ENCODE assay signal across 8 mouse cellular contexts in the genomic region with DNA sequence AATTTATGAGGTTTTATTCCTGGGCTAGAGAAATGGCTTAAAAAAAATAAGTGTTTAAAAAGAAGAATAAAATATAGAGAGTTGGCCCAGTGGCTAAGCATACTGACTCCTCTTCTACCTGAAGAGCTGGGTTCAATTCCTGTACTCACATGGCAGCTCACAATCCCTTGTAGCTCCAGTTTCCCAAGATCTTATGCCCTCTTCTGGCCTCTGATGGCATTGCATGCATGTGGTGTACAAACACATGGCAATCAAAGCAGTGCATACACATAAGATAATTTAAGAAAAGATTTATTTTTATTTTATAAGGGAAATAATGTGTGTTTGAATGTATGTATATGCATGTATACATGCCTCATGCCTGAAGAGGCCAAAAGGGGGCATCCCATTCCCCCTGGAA.
DNase-seq lines count a peak whose midpoint lies in the region; ATAC-seq and TF ChIP-seq lines count a peak whose summit lies in the region.
"Had no signal": no experiment of that assay in that cellular context is flagged by ENCODE, and none has a peak within 500 bp of the region (broad histone marks: within the 10 kb centered on the region; RNA-seq: fewer than 3 reads in every experiment).

No protein-coding gene starts in this region.

- H3K27me3 ChIP-seq in kidney, adult 2 months (replicated peaks; ENCODE audit: control insufficient read depth, insufficient read depth, low read length), result no peaks in the 10 kb centered on the region
- H3K27me3 ChIP-seq in kidney, embryonic 14.5 days (ENCODE audit: control insufficient read depth, insufficient read depth, low read length), result no peaks in the 10 kb centered on the region
- no peaks in the 10 kb centered on the region for H3K27me3 ChIP-seq in CH12.LX (replicated peaks)
- H3K27me3 ChIP-seq: lung, embryonic 15.5 days had no signal

- DNase-seq in kidney, adult 2 months, result peak; percentile 15
- DNase-seq in CH12.LX (ENCODE audit: extremely low read depth), result peak; percentile 39
- DNase-seq in WW6 (ENCODE audit: low read depth, low spot score), result peak; percentile 26
- peak; percentile 10 for DNase-seq in lung, postnatal 14 days
- no peak for DNase-seq in retina, embryonic 14.5 days (ENCODE audit: low spot score)
- DNase-seq in layer of hippocampus, postnatal 25 days (ENCODE audit: extremely low spot score in 1 of 2, low spot score in 1 of 2), result no peak

- H3K27ac ChIP-seq in kidney, adult 2 months (ENCODE audit: insufficient read depth, low read depth, low read length), result no peak overlapping the region
- no peak overlapping the region for H3K27ac ChIP-seq in kidney, embryonic 14.5 days (ENCODE audit: low read depth, low read length)
- no peak overlapping the region for H3K27ac ChIP-seq in CH12.LX (ENCODE audit: insufficient read depth, low read depth)
- H3K27ac ChIP-seq: lung, embryonic 15.5 days had no signal

- no peak for ATAC-seq in kidney, embryonic 14.5 days (ENCODE audit: low FRiP score, low TSS enrichment)

- no peaks in the 10 kb centered on the region; the same call in 1 of the 2 replicates for H3K36me3 ChIP-seq in kidney, adult 2 months (ENCODE audit: control insufficient read depth, insufficient read depth, low read length)
- H3K36me3 ChIP-seq in kidney, embryonic 14.5 days (ENCODE audit: control insufficient read depth, insufficient read depth, low read length), result peaks cover 28% of the 10 kb centered on the region
- H3K36me3 ChIP-seq in CH12.LX (replicated peaks in 1 of 2; ENCODE audit: control insufficient read depth in 1 of 2, insufficient read depth in 1 of 2, low read length in 1 of 2), result peaks cover 43 to 94% of the 10 kb centered on the region in 2 experiments

- dilution Hi-C loops in CH12.LX (cut with MboI; ENCODE audit: extremely low pct_ligation_motif_present, extremely low pct_unique_long_range_greater_than_20kb, low sequenced_read_pairs), result no loop called here

- H3K9me3 ChIP-seq in kidney, embryonic 14.5 days (ENCODE audit: control insufficient read depth, low read length), result no peaks in the 10 kb centered on the region
- H3K9me3 ChIP-seq in CH12.LX (replicated peaks; ENCODE audit: low read length), result no peaks in the 10 kb centered on the region
- H3K9me3 ChIP-seq: lung, embryonic 15.5 days had no signal

- no peak for TF ChIP-seq POLR2A in kidney, adult 2 months (IDR thresholded peaks at IDR 0.05; ENCODE audit: low read depth, low read length)
- no peak for TF ChIP-seq POLR2A in CH12.LX (IDR thresholded peaks at IDR 0.05; ENCODE audit: low read depth, low read length)

- H3K4me1 ChIP-seq in kidney, adult 2 months (ENCODE audit: control insufficient read depth, insufficient read depth, low read length), result no peaks in the 10 kb centered on the region
- H3K4me1 ChIP-seq in kidney, embryonic 14.5 days (ENCODE audit: control insufficient read depth, insufficient read depth, low read length), result no peaks in the 10 kb centered on the region
- no peaks in the 10 kb centered on the region for H3K4me1 ChIP-seq in CH12.LX (ENCODE audit: control insufficient read depth in 1 of 2, insufficient read depth in 2 of 2)
- H3K4me1 ChIP-seq: lung, embryonic 15.5 days had no signal

- H3K9ac ChIP-seq in kidney, embryonic 14.5 days (ENCODE audit: low read depth, low read length), result no peak overlapping the region
- H3K9ac ChIP-seq in CH12.LX (ENCODE audit: insufficient read depth, low read depth), result no peak overlapping the region
- H3K9ac ChIP-seq: lung, embryonic 15.5 days had no signal

- in situ Hi-C loops in CH12.LX (cut with MboI; ENCODE audit: low pct_ligation_motif_present, low pct_unique_long_range_greater_than_20kb, low sequenced_read_pairs), result loop anchor here (10.0 kb wide), 1 partner anchor 547 kb away; a partner anchor contains a TSS

- no peak overlapping the region for H3K4me3 ChIP-seq in kidney, adult 2 months (ENCODE audit: insufficient read depth, low read depth, low read length)
- H3K4me3 ChIP-seq in kidney, embryonic 14.5 days (ENCODE audit: low read length), result no peak overlapping the region
- H3K4me3 ChIP-seq in CH12.LX (replicated peaks in 1 of 3; ENCODE audit: low read depth in 2 of 3, low read length in 2 of 3, poor library complexity in 1 of 3), result no peak overlapping the region
- H3K4me3 ChIP-seq: lung, embryonic 15.5 days had no signal

- 0 out of 2 replicates have a peak, but pooled peaks cover 2% of the 10 kb centered on the region for H3K79me2 ChIP-seq in CH12.LX (replicated peaks; ENCODE audit: control insufficient read depth, extremely low read depth, insufficient read depth, poor library complexity, severe bottlenecking)

- peak; percentile 36; the same call in 1 of the 2 replicates for TF ChIP-seq CTCF in kidney, adult 2 months (conservative IDR thresholded peaks at IDR 0.05; ENCODE audit: insufficient read depth, insufficient read length, low read depth, low read length)
- peak; percentile 42 to 70 for TF ChIP-seq CTCF in CH12.LX (conservative IDR thresholded peaks at IDR 0.05 in 1 of 2, IDR thresholded peaks at IDR 0.05 in 1 of 2; ENCODE audit: low read depth in 2 of 2, low read length in 2 of 2)

- H3K4me2 ChIP-seq in kidney, embryonic 14.5 days (replicated peaks; ENCODE audit: low read depth, low read length), result no peak overlapping the region
- H3K4me2 ChIP-seq in CH12.LX (ENCODE audit: insufficient read depth, low read depth, poor library complexity, severe bottlenecking), result no peak overlapping the region
- H3K4me2 ChIP-seq: lung, embryonic 15.5 days had no signal

- no peak for TF ChIP-seq EP300 in CH12.LX (IDR thresholded peaks at IDR 0.05; ENCODE audit: low read length)

- no peak for TF ChIP-seq RAD21 in CH12.LX (IDR thresholded peaks at IDR 0.05; ENCODE audit: low read depth, low read length)

TF ChIP-seq in CH12.LX, 34 proteins besides CTCF, POLR2A, EP300 and RAD21:
- TF ChIP-seq ZMIZ1 (IDR thresholded peaks at IDR 0.05; ENCODE audit: low read depth, low read length) (no peak), SMC3 (IDR thresholded peaks at IDR 0.05; ENCODE audit: low read depth, low read length) (peak; percentile 16; the same call in 1 of the 2 replicates), MAZ (IDR thresholded peaks at IDR 0.05; ENCODE audit: low read depth, low read length) (no peak), ETS1 (conservative IDR thresholded peaks at IDR 0.05; ENCODE audit: low read depth, low read length) (no peak)

Comparison
In these comparisons a context has a peak if more than half of its experiments do, and no peak if none do; other contexts are left out.
1. DNase-seq: peak in kidney, adult 2 months (single experiment), CH12.LX (single experiment), WW6 (single experiment) and lung, postnatal 14 days (single experiment); none in retina, embryonic 14.5 days (single experiment) and layer of hippocampus, postnatal 25 days (0 of 2).